Mouse (Mus musculus) lung, postnatal 14 days (tissue): ENCODE results near the gene Ybx3.
A peak's percentile ranks its signal among the peaks of the same experiment; 100 is the strongest.

ENCODE experiments used
- DNase-seq: peaks from one replicate; pipeline ENCODE4 v3.0.0; 2021

Ybx3 gene

DNA sequence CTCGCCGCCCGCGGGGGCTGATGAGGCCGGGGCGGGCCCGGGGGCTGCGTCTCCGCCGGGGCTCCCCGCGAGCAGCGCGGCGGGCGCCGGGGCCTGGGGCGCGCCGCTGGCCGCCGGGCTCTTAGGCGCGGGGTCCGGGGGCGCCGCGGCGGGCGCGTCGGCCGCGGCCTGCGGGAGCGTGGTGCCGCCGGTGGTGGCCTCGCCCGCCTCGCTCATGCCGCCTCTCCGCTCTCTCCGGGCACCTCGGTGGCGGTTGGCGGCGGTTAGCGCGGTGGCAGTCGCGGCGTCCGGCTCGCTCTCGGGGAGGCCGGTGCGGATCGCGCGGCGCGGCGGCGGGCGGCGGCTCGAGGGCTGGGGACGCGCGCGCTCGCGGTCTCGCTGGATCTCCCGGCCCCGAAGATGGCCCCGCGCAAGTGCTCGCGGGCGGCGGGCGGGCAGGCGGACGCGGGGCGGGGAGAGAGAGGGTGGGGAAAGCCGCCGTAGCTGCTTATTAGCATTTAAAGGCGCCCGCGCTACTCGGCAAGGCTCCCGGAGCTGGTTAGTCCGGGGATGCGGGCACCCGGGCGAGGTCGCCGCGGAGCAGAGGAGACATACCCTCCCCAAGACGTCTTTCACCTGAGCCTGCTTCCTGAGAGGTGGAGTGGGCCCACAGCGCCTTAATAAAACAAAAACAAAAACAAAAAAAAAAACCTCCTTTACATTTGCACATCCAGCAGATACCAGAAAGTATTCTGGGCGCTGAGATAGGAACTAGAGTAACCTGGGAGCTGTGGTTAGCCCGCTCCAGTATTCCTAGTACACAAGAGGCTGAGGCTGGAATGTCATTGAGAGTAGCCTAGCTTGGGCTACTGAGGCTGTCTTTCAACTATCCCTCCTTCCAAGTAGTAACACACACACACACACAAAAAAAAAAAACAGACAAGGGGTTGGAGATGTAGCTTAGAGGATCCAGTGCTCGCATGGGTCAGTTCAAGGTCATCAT, at the start of gene Ybx3:
Gene Ybx3, minus strand, starts transcription at position 437 of the 982 bp plus-strand sequence.
- DNase-seq, result peak; percentile 88

GRCm38 (mm10) chr6:131436626-131437025, 48.4 kb upstream of the Ybx3 start:
- DNase-seq, result no peak

DNA sequence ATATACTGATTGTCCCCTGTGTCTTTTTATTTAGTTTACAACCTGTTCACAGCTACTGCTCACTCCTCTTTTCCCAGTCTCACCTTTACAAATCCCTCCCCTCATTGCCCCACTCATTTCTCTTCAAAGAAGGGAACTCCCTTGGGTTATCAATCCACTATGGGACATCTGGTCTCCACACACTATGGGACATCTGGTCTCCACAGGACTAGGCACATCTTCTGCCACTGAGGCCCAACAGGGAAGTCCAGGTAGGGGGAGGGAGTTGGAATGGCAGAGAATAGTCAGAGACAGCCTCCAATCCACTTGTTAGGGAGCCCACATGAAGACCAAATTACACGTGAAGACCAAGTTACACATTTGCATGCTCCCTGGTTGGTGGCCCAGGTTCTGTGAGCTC, 45.8 kb upstream of the Ybx3 start:
- no peak for DNase-seq

- peak; percentile 14 for DNase-seq
These were observed 45.1 kb upstream of the Ybx3 start for GRCm38 (mm10) chr6:131433153-131434048.

GRCm38 (mm10) chr6:131421572-131421971, 33.3 kb upstream of the Ybx3 start:
- peak; percentile 37 for DNase-seq

DNA sequence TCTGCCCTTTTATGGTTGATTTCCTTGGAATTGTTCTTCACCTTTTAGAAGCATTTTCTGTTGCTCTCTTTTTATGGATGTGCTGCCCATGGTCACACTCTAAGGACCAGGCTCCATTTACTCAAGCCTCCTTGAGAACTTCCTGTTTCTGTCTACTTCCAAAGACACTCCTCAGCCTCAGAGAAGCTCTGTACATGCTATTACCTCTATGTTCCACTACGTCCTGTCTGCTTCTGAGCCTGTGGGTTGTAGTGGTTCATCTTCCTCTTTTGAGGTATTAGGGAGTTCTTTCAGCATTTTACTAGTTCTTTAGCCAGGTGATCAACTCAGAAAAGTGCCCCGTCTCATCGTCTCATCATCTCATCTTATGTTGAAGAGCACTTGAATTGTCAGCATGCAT, 31.3 kb upstream of the Ybx3 start:
- DNase-seq, result no peak

DNA sequence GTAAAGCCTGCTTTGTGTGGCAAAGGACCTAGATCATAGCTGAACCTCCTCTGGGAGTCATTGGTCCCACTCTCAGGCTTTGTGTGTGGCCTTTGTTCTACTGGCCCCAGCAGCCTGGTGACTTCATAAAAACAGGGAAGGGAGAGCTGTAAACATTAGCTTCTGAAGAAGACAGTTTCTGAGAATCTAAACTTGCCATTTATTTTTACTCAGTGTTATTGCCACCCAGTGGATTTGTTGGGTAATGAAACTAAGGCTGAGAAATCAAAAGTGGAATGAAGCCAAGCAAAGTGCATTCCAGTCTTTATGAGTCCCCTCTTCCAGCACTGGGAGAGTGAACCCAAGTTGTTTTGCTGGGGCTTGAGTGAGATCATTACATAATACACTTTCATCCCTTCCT, 30.5 kb upstream of the Ybx3 start:
- DNase-seq, result peak; percentile 36

- no peak for DNase-seq
These were observed 23.0 kb upstream of the Ybx3 start for GRCm38 (mm10) chr6:131411116-131411843.

- no peak for DNase-seq
These were observed 18.7 kb upstream of the Ybx3 start for GRCm38 (mm10) chr6:131406957-131407356.

- no peak for DNase-seq
These were observed 17.6 kb upstream of the Ybx3 start for GRCm38 (mm10) chr6:131405896-131406295.

GRCm38 (mm10) chr6:131405174-131405573, 16.9 kb upstream of the Ybx3 start:
- no peak for DNase-seq

- DNase-seq, result no peak
These were observed 16.0 kb upstream of the Ybx3 start for GRCm38 (mm10) chr6:131404260-131404659.

- DNase-seq, result no peak
These were observed 14.8 kb upstream of the Ybx3 start for GRCm38 (mm10) chr6:131403036-131403435.

GRCm38 (mm10) chr6:131402606-131403005, 14.3 kb upstream of the Ybx3 start:
- DNase-seq, result no peak

- DNase-seq, result no peak
These were observed 13.0 kb upstream of the Ybx3 start for GRCm38 (mm10) chr6:131401259-131401658.

DNA sequence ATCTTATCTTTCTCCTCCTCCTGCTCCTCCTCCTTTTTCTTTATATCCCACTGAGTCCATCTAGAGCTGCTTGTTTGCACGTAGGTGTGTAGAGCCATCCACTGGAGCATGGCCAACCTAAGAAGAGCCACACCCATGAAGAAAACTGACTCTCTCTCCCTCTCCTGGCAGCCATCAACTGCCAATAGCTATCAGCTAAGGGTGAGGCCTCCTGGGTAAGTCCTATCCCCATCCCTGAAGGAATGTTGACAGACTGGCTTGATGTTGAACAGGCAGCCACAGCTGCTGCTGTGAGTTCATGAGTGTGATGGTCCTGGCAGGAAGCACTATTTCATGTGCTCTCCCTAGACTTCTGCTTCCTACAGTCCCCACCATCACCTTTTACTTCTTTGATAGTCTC, 8.4 kb upstream of the Ybx3 start:
- no peak for DNase-seq

GRCm38 (mm10) chr6:131393873-131394660, 5.8 kb upstream of the Ybx3 start:
- no peak for DNase-seq

DNA sequence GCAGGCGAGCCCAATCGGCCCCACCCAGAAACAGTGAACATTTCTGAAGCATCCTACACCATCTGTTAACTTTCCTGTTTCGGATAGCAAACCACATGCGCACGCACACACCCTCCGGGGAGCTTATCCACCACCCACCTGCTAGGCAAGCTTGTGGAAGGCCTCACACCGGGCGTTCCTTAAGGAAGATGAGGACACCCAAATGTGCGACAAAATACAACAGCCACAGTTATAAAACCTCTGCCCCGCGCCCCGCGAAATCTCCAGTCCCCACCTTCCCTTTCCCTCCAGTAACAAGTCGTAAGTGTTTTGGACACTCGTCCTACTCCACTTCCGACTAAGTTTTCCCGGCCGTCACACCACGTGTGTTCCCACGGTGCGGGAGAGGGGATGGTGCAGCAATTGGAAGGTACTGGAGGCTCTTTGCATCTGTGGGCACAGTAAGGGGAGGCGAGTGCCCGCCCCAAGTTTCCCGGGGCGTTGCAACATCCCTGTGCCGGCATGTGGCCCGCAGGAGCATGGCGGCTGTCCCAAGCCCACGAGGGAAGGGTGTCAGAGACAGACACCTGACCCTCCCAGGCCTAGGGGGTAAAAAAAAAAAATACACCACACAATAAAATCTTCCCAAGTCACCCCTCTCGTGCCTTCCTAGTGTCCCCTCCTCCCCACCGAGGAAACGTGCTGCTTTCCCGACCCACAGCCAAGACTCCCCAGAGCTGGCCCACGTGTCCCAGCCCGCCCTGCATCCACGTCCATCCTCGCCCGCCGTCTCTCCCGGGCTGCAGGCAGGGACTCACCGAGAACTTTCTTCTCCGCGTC, 846 bp downstream of the Ybx3 start:
- DNase-seq, result peak; percentile 65

DNA sequence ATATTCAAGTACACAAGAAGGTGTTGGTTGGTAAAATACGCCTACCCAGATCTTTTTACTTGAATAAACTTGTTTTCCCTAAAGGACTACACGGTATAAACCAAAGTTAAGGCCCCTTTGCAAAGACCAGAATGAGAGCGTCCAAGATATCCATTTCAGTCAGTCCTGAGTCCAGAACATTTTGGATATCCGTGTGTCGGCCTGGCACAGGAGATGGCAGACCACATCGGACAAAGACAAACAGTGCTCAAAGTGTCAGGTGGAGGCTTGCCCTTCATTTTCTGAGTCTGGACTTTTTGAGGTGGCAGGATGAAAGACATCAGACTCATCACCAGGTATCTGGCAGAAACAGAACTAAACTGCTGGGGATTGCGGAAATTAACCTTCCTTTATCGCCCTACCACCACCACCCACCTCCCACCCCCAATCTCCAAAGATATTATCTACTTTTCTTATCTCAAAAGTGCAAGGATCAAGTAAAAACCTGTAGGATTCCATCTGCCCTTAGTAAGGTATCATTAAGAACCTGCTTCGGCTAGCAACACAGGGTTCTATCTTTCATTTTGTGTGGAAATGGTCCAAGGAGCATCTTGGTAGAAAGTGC, 1.8 kb downstream of the Ybx3 start:
- no peak for DNase-seq

DNA sequence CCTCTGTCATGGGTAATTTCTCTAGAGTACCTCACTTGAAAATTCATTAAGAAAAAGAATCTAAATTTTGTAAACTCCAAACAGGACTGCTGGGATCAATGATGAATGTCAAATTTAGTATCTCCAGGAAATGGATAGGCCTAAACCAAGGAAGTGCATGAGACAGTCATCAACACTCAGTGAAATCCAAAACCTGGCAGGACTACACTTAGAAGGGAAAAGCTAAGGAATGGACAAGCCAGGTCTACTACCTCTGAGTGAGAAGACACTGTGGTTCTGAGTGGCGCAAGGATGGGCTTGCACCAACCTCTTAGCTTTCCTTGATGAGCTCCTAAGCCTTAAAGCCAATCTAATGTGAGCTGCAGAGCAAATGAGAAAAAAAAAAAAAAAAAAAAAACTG, 2.8 kb downstream of the Ybx3 start:
- no peak for DNase-seq
